In genomic region chr19:56396669-56397621, GRCm38 (mm10) we compare ENCODE assay signal across 8 mouse cellular contexts. TPM values are rescaled to one million over a fixed set of nuclear protein-coding genes. Genes with fewer than 3 reads are reported as not detected.
DNase-seq lines count a peak whose midpoint lies in the region; ATAC-seq lines count a peak whose summit lies in the region.

Gene Casp7 (plus strand): TSS chr19:56397129.

- peak; percentile 65 for ATAC-seq in hindbrain, embryonic 13.5 days (ENCODE audit: low FRiP score)

- peaks cover 21% of the 10 kb centered on the region for H3K4me1 ChIP-seq in hindbrain, embryonic 13.5 days (replicated peaks)

- peaks cover 74% of the 10 kb centered on the region for H3K27me3 ChIP-seq in hindbrain, embryonic 13.5 days

- no peaks in the 10 kb centered on the region for H3K9me3 ChIP-seq in hindbrain, embryonic 13.5 days

- peak within 1 kb of the TSS; percentile 82 for H3K9ac ChIP-seq in hindbrain, embryonic 13.5 days

- peak; percentile 76 for DNase-seq in NIH3T3 (ENCODE audit: low read depth)
- peak; percentile 33 for DNase-seq in c-Kit-positive CD71-positive TER-119-negative erythroid progenitor cells, embryonic 14.5 days (ENCODE audit: low read depth)
- peak; percentile 7 to 14 for DNase-seq in frontal cortex, postnatal 25 days (ENCODE audit: low spot score in 2 of 2)
- DNase-seq in left cerebral cortex, postnatal 36 days (ENCODE audit: low spot score in 2 of 2) = peak; percentile 47 to 56
- DNase-seq in mesoderm, embryonic 11.5 days (ENCODE audit: low read depth, low spot score) = peak; percentile 65
- peak; percentile 57 for DNase-seq in right cerebral cortex, postnatal 25 days
- peak; percentile 75 for DNase-seq in yolk sac, embryonic 10.5 days (ENCODE audit: low spot score)

- H3K4me3 ChIP-seq in hindbrain, embryonic 13.5 days = peak within 1 kb of the TSS; percentile 64

- no peaks in the 10 kb centered on the region for H3K36me3 ChIP-seq in hindbrain, embryonic 13.5 days

- H3K4me2 ChIP-seq in hindbrain, embryonic 13.5 days = peak within 1 kb of the TSS; percentile 96

- intact Hi-C loops in left cerebral cortex, postnatal 36 days (cut with DNase I) = no loop called here

- H3K27ac ChIP-seq in hindbrain, embryonic 13.5 days = peak within 1 kb of the TSS; percentile 58; the same call in 1 of the 2 replicates

- WGBS in hindbrain, embryonic 13.5 days = under 1% methylated on average over 75 of the region's 78 CpGs

RNA-seq across cellular contexts. Expression of gene Casp7, which starts in this region (rescaled TPM):
- 16.0 and 18.3 TPM in 2 replicates for polyA plus RNA-seq in hindbrain, embryonic 13.5 days (2015; fragmentation: Nextera tagmentation; extraction: Ambion mirVana)
- 1 to 10 TPM; 3.2 to 4.4 TPM for total RNA-seq in left cerebral cortex, postnatal 36 days (2021)

Comparison
In these comparisons a context has a peak if more than half of its experiments do, and no peak if none do; other contexts are left out.
1. Peak in every context shown above with its lines: DNase-seq, ATAC-seq, H3K4me3 ChIP-seq and H3K27ac ChIP-seq.
2. DNase-seq: peak in every context shown above with its lines; median percentile 76 in NIH3T3; 75 in yolk sac, embryonic 10.5 days; 65 in mesoderm, embryonic 11.5 days; 57 in right cerebral cortex, postnatal 25 days; 52 in left cerebral cortex, postnatal 36 days; 33 in c-Kit-positive CD71-positive TER-119-negative erythroid progenitor cells, embryonic 14.5 days; 10 in frontal cortex, postnatal 25 days.